Mouse (Mus musculus): Measurements from ENCODE around the gene Fut1. TPM values are rescaled to one million over a fixed set of nuclear protein-coding genes. Genes with fewer than 3 reads are reported as not detected.

Gene Fut1
- polyA plus RNA-seq (2012; rRNA removed), result 0.04 and 0.21 TPM in 2 replicates

GRCm38 (mm10) chr7:45617042-45617695, at the start of gene Fut1:
Gene Fut1, plus strand, starts transcription at chr7:45617289.

GRCm38 (mm10) chr7:45570103-45570741, 46.9 kb upstream of the Fut1 start, which contains the start of gene Bcat2:
Gene Bcat2, plus strand, starts transcription at chr7:45570153.

GRCm38 (mm10) chr7:45621443-45621842, 4.4 kb downstream of the Fut1 start, which contains the start of gene Izumo1:
Gene Izumo1, plus strand, starts transcription at chr7:45621811.

GRCm38 (mm10) chr7:45627261-45627660, 10.2 kb downstream of the Fut1 start, which contains the start of gene Rasip1:
Gene Rasip1, plus strand, starts transcription at chr7:45627488.

GRCm38 (mm10) chr7:45639561-45640027, 22.5 kb downstream of the Fut1 start, which contains the start of gene Mamstr:
Gene Mamstr, plus strand, starts transcription at chr7:45639977.

DNA sequence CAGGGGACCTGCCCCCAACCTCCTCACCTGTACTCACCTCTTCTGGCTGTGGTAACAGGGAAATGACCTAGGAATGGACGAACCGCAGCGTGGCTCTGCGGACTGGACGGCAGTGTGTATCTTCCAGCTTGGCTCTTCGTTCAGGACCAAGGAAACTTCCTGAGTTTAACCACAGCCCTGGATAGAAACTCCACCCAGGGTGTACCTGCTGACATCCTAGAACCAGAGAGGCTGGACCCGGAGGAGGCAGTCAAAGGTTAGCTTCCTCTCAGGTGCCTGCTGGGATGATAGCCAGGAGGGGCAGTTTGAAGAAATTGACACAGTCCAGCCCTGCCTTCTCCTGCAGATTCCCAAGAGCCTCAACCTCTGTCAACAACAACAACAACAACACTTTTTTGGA, 49.1 kb downstream of the Fut1 start, which contains the start of gene Fut2:
Gene Fut2 (minus strand): TSS at position 234 of the 400 bp plus-strand sequence.

Other genes starting within 250 kb of the Fut1 start
- 59.8 and 63.1 TPM in 2 replicates for gene Lin7b, start 246.7 kb upstream of the Fut1 start, polyA plus RNA-seq (2012; rRNA removed)
- 619 and 668 TPM in 2 replicates for gene Snrnp70, start 221.5 kb upstream of the Fut1 start, polyA plus RNA-seq (2012; rRNA removed)
- 0.03 TPM in 1 of 2 replicates, not detected in the other for gene Kcna7, start 211.6 kb upstream of the Fut1 start, polyA plus RNA-seq (2012; rRNA removed)
- gene Ntf5, start 203.6 kb upstream of the Fut1 start, polyA plus RNA-seq (2012; rRNA removed), result 0.06 and 0.13 TPM in 2 replicates
- 0.31 and 0.66 TPM in 2 replicates for gene Lhb, start 196.5 kb upstream of the Fut1 start, polyA plus RNA-seq (2012; rRNA removed)
- gene Gys1, start 182.4 kb upstream of the Fut1 start, polyA plus RNA-seq (2012; rRNA removed), result 23.7 and 24.0 TPM in 2 replicates
- 114 and 117 TPM in 2 replicates for gene Ruvbl2, start 179.2 kb upstream of the Fut1 start, polyA plus RNA-seq (2012; rRNA removed)
- 1,600 and 1,742 TPM in 2 replicates for gene Ftl1, start 157.4 kb upstream of the Fut1 start, polyA plus RNA-seq (2012; rRNA removed)
- gene Bax, start 150.4 kb upstream of the Fut1 start, polyA plus RNA-seq (2012; rRNA removed), result 176 and 188 TPM in 2 replicates
- gene Tulp2, start 135.4 kb upstream of the Fut1 start, polyA plus RNA-seq (2012; rRNA removed), result 0.22 and 0.32 TPM in 2 replicates
- 0.17 TPM in 1 of 2 replicates, not detected in the other for gene Gm45808, start 130.5 kb upstream of the Fut1 start, polyA plus RNA-seq (2012; rRNA removed)
- gene Dhdh, start 128.5 kb upstream of the Fut1 start, polyA plus RNA-seq (2012; rRNA removed), result 3.0 and 3.2 TPM in 2 replicates
- 99.6 and 103 TPM in 2 replicates for gene Nucb1, start 106.9 kb upstream of the Fut1 start, polyA plus RNA-seq (2012; rRNA removed)
- 13.4 and 14.0 TPM in 2 replicates for gene Ppp1r15a, start 91.0 kb upstream of the Fut1 start, polyA plus RNA-seq (2012; rRNA removed)
- 2.4 and 6.4 TPM in 2 replicates for gene Plekha4, start 91.0 kb upstream of the Fut1 start, polyA plus RNA-seq (2012; rRNA removed)
- gene Hsd17b14, start 62.4 kb upstream of the Fut1 start, polyA plus RNA-seq (2012; rRNA removed), result 0.10 and 0.53 TPM in 2 replicates
- 36.4 and 37.4 TPM in 2 replicates for gene Bcat2, start 47.1 kb upstream of the Fut1 start, polyA plus RNA-seq (2012; rRNA removed)
- not detected in 2 replicates for gene Fgf21, start 1.8 kb upstream of the Fut1 start, polyA plus RNA-seq (2012; rRNA removed)
- gene Izumo1, start 4.5 kb downstream of the Fut1 start, polyA plus RNA-seq (2012; rRNA removed), result 0.10 and 0.19 TPM in 2 replicates
- 15.5 and 16.0 TPM in 2 replicates for gene Rasip1, start 10.2 kb downstream of the Fut1 start, polyA plus RNA-seq (2012; rRNA removed)
- 2.7 and 4.2 TPM in 2 replicates for gene Mamstr, start 22.7 kb downstream of the Fut1 start, polyA plus RNA-seq (2012; rRNA removed)
- 0.06 and 0.07 TPM in 2 replicates for gene Fut2, start 49.1 kb downstream of the Fut1 start, polyA plus RNA-seq (2012; rRNA removed)
- 0.48 and 0.64 TPM in 2 replicates for gene Ntn5, start 66.7 kb downstream of the Fut1 start, polyA plus RNA-seq (2012; rRNA removed)
- gene Sec1, start 77.1 kb downstream of the Fut1 start, polyA plus RNA-seq (2012; rRNA removed), result 0.43 and 0.63 TPM in 2 replicates
- 162 and 178 TPM in 2 replicates for gene Car11, start 82.6 kb downstream of the Fut1 start, polyA plus RNA-seq (2012; rRNA removed)
- 12.3 and 12.4 TPM in 2 replicates for gene Dbp, start 87.8 kb downstream of the Fut1 start, polyA plus RNA-seq (2012; rRNA removed)
- 517 and 597 TPM in 2 replicates for gene Rpl18, start 98.2 kb downstream of the Fut1 start, polyA plus RNA-seq (2012; rRNA removed)
- 24.6 and 26.1 TPM in 2 replicates for gene Sphk2, start 100.7 kb downstream of the Fut1 start, polyA plus RNA-seq (2012; rRNA removed)
- 0.25 and 0.30 TPM in 2 replicates for gene Fam83e, start 103.9 kb downstream of the Fut1 start, polyA plus RNA-seq (2012; rRNA removed)
- not detected in 2 replicates for gene Spaca4, start 108.5 kb downstream of the Fut1 start, polyA plus RNA-seq (2012; rRNA removed)
- gene Lmtk3, start 166.4 kb downstream of the Fut1 start, polyA plus RNA-seq (2012; rRNA removed), result 215 and 251 TPM in 2 replicates
- 6.0 and 6.2 TPM in 2 replicates for gene Sult2b1, start 167.4 kb downstream of the Fut1 start, polyA plus RNA-seq (2012; rRNA removed)
- 223 and 229 TPM in 2 replicates for gene Cyth2, start 197.3 kb downstream of the Fut1 start, polyA plus RNA-seq (2012; rRNA removed)
- 2.0 and 2.3 TPM in 2 replicates for gene Kcnj14, start 207.5 kb downstream of the Fut1 start, polyA plus RNA-seq (2012; rRNA removed)
- gene Grwd1, start 213.7 kb downstream of the Fut1 start, polyA plus RNA-seq (2012; rRNA removed), result 21.7 and 23.2 TPM in 2 replicates